Mouse (Mus musculus) cerebellum, adult 8-10 months (tissue): ENCODE results near the gene Csmd2.

Source experiments
- DNase-seq: peaks from one replicate; pipeline ENCODE4 v3.0.0; 2022

Csmd2 gene

DNA sequence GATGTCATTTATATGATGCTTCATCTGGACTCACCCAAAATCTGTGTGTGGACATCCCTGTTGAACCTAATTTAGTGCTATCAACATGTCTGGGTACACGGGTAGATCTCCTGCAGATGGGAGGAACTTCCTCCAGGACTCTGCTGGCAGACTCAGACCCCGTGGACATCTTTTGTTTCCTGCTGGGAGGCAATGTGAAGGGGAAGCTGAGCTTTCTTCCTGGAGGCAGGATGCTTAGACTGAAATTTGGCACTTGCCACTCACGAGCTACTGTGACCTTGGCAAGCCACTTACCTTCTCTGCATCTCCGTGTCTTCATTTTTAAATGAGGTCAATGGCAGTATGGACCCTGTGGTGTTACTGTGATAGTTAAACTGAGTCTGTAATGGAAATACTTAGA is 378.2 kb downstream of the Csmd2 start:
- no peak for DNase-seq

- DNase-seq, result no peak
Measured at GRCm38 (mm10) chr4:128368088-128368487, 380.4 kb downstream of the Csmd2 start.

GRCm38 (mm10) chr4:128371766-128372165 is 384.1 kb downstream of the Csmd2 start:
- no peak for DNase-seq

- no peak for DNase-seq
Measured at GRCm38 (mm10) chr4:128373196-128373595, 385.5 kb downstream of the Csmd2 start.

GRCm38 (mm10) chr4:128374051-128374450 is 386.4 kb downstream of the Csmd2 start:
- DNase-seq, result no peak

DNA sequence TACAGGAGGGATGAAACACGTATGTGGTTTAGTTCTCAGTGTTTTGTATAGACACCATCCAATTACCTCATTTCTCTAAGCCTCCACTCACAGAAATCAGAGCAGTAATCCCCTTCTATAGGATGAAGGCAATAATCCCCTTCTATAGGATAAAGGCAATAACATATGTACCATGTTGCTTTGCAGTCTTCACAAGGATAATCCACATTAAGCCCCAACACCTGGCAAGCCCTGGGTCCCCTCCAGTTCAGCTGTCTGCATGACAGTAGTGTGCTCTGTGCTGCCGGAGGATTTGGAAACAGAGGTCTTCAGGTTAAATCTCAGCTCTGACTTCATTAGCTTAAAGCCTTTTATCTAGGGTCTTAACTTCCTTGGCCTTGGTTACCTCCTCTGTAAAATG is 391.3 kb downstream of the Csmd2 start:
- DNase-seq, result no peak

GRCm38 (mm10) chr4:128381331-128381730 is 393.7 kb downstream of the Csmd2 start:
- DNase-seq, result no peak

DNA sequence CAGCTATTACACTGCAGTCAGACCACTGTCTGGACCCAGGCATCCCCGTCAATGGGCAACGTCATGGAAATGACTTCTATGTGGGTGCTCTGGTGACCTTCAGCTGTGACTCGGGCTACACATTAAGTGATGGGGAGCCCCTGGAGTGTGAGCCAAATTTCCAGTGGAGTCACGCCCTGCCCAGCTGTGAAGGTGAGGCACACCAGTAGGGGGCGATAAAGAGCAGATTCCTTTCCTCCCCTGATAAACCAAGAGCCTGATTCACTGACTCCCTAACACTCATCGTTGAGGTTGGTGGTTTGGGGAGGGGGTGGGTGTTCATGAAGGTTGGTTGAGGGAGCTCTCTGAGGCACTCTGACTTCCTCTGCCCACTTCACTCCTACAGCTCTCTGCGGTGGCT is 396.1 kb downstream of the Csmd2 start:
- DNase-seq, result no peak

DNA sequence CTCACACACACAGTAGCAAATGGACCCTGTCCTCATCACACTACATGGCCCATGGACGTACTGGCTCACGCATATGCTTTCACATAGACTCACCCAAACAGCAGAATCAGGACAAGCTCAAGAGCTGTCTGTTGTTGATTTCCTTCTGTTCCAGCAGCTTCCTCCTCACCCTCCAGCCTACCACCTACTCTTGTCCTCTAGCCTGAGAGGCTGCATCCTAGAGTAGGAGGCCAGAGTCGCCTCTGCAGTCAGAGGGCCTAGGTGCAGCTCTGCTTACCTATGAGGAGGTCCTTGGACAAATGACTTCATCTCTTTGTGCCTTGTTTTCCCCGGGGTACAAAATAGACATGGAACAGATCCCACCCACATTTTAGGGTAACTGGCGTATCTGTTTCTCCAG is 403.8 kb downstream of the Csmd2 start:
- DNase-seq, result no peak

- no peak for DNase-seq
Measured at GRCm38 (mm10) chr4:128392279-128392678, 404.6 kb downstream of the Csmd2 start.

- no peak for DNase-seq
Measured at GRCm38 (mm10) chr4:128393864-128394263, 406.2 kb downstream of the Csmd2 start.

- no peak for DNase-seq
Measured at GRCm38 (mm10) chr4:128396616-128397015, 409.0 kb downstream of the Csmd2 start.

DNA sequence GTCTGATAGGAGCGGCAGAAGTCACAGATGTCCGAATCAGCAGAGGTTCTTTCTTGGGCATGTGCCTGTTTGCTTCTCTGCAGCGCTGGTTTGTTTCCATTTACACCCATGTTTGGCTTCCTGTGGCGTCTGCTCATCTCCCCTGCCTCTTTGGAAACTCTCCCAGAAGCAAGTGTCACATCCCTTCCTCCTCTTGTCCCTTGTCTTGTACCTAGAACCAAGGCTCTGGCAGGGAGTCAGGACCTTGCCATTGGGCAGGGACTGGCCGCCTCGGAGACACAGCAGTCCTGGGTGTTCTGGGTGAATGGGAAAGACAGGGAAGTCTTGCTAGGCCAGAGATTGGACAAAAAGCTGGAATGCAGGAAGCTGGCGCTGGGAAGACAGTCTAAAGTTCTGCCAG is 410.1 kb downstream of the Csmd2 start:
- no peak for DNase-seq

DNA sequence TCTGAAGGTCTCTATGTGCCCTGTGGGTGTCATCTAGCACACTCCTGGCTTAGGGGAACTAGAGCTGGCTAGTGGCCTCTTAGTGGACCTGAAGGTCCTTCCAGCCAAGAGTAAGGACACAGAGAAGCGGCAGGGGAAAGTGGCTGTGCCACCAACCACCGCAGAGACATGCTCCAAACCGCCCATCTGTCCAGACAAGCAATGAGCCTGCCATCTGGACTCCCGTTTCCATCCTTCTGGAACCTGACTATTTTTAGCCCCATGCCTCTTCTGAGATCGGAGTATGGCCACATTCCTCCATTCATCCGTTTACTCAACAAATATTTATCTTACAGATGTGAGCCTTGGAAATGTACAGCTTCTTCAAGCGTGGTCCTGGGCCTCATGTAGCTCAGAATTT is 411.3 kb downstream of the Csmd2 start:
- peak; percentile 83 for DNase-seq

DNA sequence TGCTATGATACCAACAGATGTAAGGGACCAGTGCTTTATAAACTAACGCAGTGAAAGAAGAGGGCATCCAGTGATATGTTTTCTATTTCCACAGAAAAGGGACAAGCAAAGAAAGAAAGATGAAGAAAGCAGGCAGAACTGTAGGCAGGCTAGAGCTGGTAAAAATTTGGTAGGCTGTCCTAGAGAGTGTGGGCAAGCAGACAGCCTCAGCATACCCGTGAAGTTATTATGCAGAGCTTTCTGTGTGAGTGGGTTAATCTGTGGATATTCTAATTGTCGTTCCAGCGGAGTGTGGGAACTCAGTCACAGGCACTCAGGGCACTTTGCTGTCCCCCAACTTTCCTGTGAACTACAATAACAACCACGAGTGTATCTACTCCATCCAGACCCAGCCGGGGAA is 412.4 kb downstream of the Csmd2 start:
- no peak for DNase-seq

GRCm38 (mm10) chr4:128401591-128401990 is 413.9 kb downstream of the Csmd2 start:
- DNase-seq, result no peak

GRCm38 (mm10) chr4:128402706-128403105 is 415.0 kb downstream of the Csmd2 start:
- DNase-seq, result no peak

GRCm38 (mm10) chr4:128405576-128405975 is 417.9 kb downstream of the Csmd2 start:
- DNase-seq, result no peak

GRCm38 (mm10) chr4:128407084-128407845 is 419.6 kb downstream of the Csmd2 start:
- no peak for DNase-seq

DNA sequence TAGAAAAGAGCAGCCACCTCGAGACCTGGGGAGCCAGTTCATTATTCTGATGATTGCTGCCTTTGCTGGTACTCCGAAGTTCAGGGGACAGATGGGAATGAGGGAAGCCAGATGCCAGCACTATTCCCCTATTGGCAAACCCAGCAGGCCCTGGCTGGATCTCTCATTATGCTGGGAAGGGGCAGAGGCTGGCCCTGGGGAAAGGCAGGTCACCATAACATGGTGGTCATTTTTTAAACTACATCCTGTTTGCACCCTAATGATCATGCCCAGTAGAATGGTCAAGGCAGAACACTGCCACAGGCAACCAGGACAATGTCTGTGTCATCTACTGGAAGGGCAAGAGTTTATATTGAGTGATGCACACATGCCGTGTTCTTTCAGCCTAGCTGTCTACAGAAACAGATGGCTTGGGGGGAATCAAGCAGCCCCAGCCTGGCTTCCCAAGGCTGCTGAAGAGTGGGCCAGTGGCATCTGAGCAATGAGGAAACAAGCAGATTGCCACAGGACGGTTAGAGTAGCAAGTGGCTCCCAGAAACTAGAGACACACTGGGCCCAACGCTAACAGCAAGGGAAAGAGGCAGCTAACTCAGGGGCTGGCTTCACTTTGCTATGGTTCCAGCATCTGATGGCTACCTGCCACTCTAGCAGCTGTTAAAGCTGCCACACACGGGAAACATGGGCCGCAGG is 424.4 kb downstream of the Csmd2 start:
- no peak for DNase-seq

GRCm38 (mm10) chr4:128414741-128415140 is 427.1 kb downstream of the Csmd2 start:
- DNase-seq, result no peak

DNA sequence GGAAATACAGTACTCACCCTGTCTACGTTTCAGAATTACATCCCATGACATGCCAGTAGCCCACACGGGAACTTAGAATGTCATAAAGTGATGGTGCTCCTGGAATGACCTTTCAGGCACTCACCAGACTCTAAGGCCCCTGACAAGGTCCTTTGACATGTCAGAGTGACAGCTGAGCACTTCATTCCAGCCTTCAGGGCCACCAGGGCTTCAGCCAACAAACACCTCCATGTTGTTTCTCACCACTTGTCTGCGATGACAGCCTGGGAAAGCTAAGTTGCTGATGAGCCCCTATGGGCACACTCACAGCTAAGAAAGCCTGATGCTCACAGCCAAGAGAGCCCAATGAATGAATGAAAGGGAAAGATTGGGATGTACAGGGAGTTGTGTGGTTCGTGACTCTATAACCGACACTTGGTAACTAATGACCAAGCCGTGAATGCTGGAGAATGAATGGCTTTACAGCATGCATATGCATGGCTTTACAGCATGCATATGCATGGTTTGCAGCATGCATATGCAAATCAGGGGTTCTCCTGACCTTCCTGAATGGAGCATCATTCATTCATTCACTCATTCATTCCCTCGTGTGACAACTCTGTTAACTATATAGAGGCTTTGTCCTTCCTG is 432.4 kb downstream of the Csmd2 start:
- DNase-seq, result no peak

DNA sequence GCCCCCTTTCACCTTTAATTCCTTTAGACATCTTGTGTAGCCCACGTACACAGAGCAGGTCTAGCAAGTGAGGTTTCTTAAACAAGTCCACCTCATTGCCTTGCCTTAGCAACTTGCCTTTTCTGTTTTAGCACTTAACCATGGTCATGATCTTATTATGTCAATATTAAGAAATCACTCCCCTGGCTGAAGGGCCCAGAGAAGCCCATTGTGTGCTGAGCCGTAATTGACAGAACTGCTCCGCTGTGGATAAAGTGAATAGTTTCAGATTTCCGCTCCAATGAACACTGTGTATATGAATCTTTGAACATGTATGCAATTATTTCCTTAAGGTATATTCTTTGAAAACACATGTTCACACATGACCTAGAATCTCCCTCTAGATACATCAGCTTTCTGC is 434.8 kb downstream of the Csmd2 start:
- DNase-seq, result no peak

- DNase-seq, result no peak
Measured at GRCm38 (mm10) chr4:128425339-128425738, 437.7 kb downstream of the Csmd2 start.
